Comparison of ENCODE assay signal across 21 mouse cellular contexts in genomic region chr19:56852590-56852989, GRCm38 (mm10). TPM values are rescaled to one million over a fixed set of nuclear protein-coding genes. Genes with fewer than 3 reads are reported as not detected.
"Had no signal": no experiment of that assay in that cellular context is flagged by ENCODE, and none has a peak within 500 bp of the region (broad histone marks: within the 10 kb centered on the region; RNA-seq: fewer than 3 reads in every experiment).

No protein-coding gene starts in this region.

- H3K9ac ChIP-seq: lung, embryonic 15.5 days; midbrain, embryonic 12.5 days; neural tube, embryonic 13.5 days; neural tube, embryonic 15.5 days had no signal

- H3K27ac ChIP-seq: lung, embryonic 15.5 days; midbrain, embryonic 10.5 days; midbrain, embryonic 12.5 days; neural tube, embryonic 13.5 days; neural tube, embryonic 15.5 days had no signal

- H3K4me3 ChIP-seq: lung, embryonic 15.5 days; midbrain, embryonic 10.5 days; midbrain, embryonic 12.5 days; myocyte; neural tube, embryonic 13.5 days; neural tube, embryonic 15.5 days had no signal

- H3K36me3 ChIP-seq: lung, embryonic 15.5 days; midbrain, embryonic 10.5 days; midbrain, embryonic 12.5 days; neural tube, embryonic 13.5 days; neural tube, embryonic 15.5 days had no signal

- DNase-seq: lung, adult 2 months; lung, postnatal 10 days; lung, postnatal 4 days; midbrain, embryonic 14.5 days; retina, postnatal 1 day; right cerebral cortex, adult 18-20 months; right cerebral cortex, postnatal 25 days; right cerebral cortex, postnatal 4 days; spleen, adult 18-20 months; thymus, adult 18-20 months; thymus, postnatal 14 days; thymus, postnatal 36 days had no signal

- H3K4me1 ChIP-seq: midbrain, embryonic 10.5 days; midbrain, embryonic 12.5 days; neural tube, embryonic 13.5 days; neural tube, embryonic 15.5 days had no signal

- ATAC-seq: midbrain, embryonic 16.5 days had no signal

- H3K9me3 ChIP-seq: lung, embryonic 15.5 days; midbrain, embryonic 12.5 days; neural tube, embryonic 13.5 days had no signal

- H3K27me3 ChIP-seq: lung, embryonic 15.5 days; midbrain, embryonic 12.5 days; neural tube, embryonic 13.5 days; neural tube, embryonic 15.5 days had no signal

- H3K4me2 ChIP-seq: lung, embryonic 15.5 days; midbrain, embryonic 12.5 days; neural tube, embryonic 13.5 days; neural tube, embryonic 15.5 days had no signal

RNA-seq across cellular contexts. Expression of gene Vwa2, which starts 21.5 kb away (rescaled TPM):
- total RNA-seq: megakaryocyte, adult 5-6 weeks; megakaryocyte-erythroid progenitor cell, adult 5-6 weeks had no signal

RNA-seq across cellular contexts. Expression of gene Tdrd1, which starts 26.6 kb away (rescaled TPM):
- total RNA-seq: megakaryocyte-erythroid progenitor cell, adult 5-6 weeks had no signal
- polyA plus RNA-seq: myocyte had no signal
